Mouse (Mus musculus) G1E (cell line): Measurements from ENCODE around the gene Fcrla. TPM values are rescaled to one million over a fixed set of nuclear protein-coding genes. Genes with fewer than 3 reads are reported as not detected.

ENCODE experiments used
- ATAC-seq: 2 replicates; pipeline ENCODE4 v1.8.0; 2016; ENCODE audit warnings: mild to moderate bottlenecking; ENCODE audit not compliant: insufficient number of reproducible peaks, poor library complexity, low FRiP score, severe bottlenecking; ENCODE audit errors: extremely low read depth
- DNase-seq: peaks from one replicate; pipeline ENCODE4 v3.0.0; 2012; ENCODE audit warnings: low spot score
- H3K27me3 ChIP-seq: 2 replicates; pipeline ENCODE4 v1.6.1; 2012; ENCODE audit warnings: mild to moderate bottlenecking, low read length, inconsistent platforms; ENCODE audit not compliant: insufficient read depth
- H3K36me3 ChIP-seq: replicated peaks from 2 replicates; pipeline ENCODE3; 2012; ENCODE audit warnings: mild to moderate bottlenecking, inconsistent platforms
- H3K4me1 ChIP-seq: 2 replicates; pipeline ENCODE4 v1.6.1; 2012; ENCODE audit warnings: low read depth, low read length, inconsistent platforms, mixed read lengths; ENCODE audit not compliant: insufficient read depth
- H3K4me3 ChIP-seq: 2 replicates; pipeline ENCODE4 v1.5.1; 2012; ENCODE audit warnings: low read depth, mild to moderate bottlenecking, inconsistent platforms, low read length, moderate library complexity, mixed read lengths
- H3K9me3 ChIP-seq: replicated peaks from 2 replicates; pipeline ENCODE4 v1.6.1; 2012; ENCODE audit warnings: inconsistent platforms
- CTCF ChIP-seq: IDR thresholded peaks from 2 replicates; pipeline ENCODE4 v1.5.1; 2012; ENCODE audit warnings: low read depth, low read length, inconsistent platforms, mixed read lengths
- GATA1 ChIP-seq: IDR thresholded peaks from 2 replicates; pipeline ENCODE4 v1.6.1; 2012; ENCODE audit warnings: borderline replicate concordance, low read length, inconsistent platforms, mixed read lengths
- GATA2 ChIP-seq: IDR thresholded peaks from 2 replicates; pipeline ENCODE4 v1.6.1; 2012; ENCODE audit warnings: low read depth, low read length, inconsistent platforms, borderline replicate concordance
- POLR2AphosphoS5 ChIP-seq: IDR thresholded peaks from 2 replicates; pipeline ENCODE4 v1.6.1; 2012; ENCODE audit warnings: low read depth, low read length, inconsistent platforms; ENCODE audit not compliant: insufficient replicate concordance
- TAL1 ChIP-seq: conservative IDR thresholded peaks from 2 replicates; pipeline ENCODE4 v1.6.1; 2012; ENCODE audit warnings: low read depth, low read length, inconsistent platforms, mixed read lengths
- polyA plus RNA-seq: library from polyadenylated mRNA; stranded (reverse); fragments of >175 nt; gene quantifications from 2 replicates; pipeline ENCODE4 v1.2.3, GENCODE M21; 2012
- total RNA-seq, 2 experiments: library from RNA; stranded (forward) in 1 of 2; stranded (reverse) in 1 of 2; fragments of 200-1000 nt in 1 of 2; fragments of >200 nt in 1 of 2; fragmentation: Nextera tagmentation in 1 of 2; gene quantifications; 2 replicates each; pipeline ENCODE4 v1.2.3; 2014 to 2017

Fcrla gene
- total and polyA plus RNA-seq, 3 experiments: 0.08 to 0.83 (median 0.38) TPM

- TF ChIP-seq TAL1: no peak
- no peak for TF ChIP-seq GATA1
- TF ChIP-seq GATA2: no peak
- no peak for TF ChIP-seq POLR2AphosphoS5
- no peak for TF ChIP-seq CTCF
- Histone ChIP-seq H3K36me3 (no peaks in the 10 kb centered on the region), H3K9me3 (no peaks in the 10 kb centered on the region; the same call in 1 of the 2 replicates), H3K4me1 (peaks cover 38% of the 10 kb centered on the region), H3K4me3 (no peak overlapping the region), H3K27me3 (0 out of 2 replicates have a peak, but pooled peaks cover 2% of the 10 kb centered on the region)
- ATAC-seq (peak; percentile 80), DNase-seq (peak; percentile 39)
Measured at GRCm38 (mm10) chr1:170934383-170934782, 7.0 kb upstream of the Fcrla start.

GRCm38 (mm10) chr1:170933940-170934339, 6.6 kb upstream of the Fcrla start:
- DNase-seq (no peak), ATAC-seq (no peak)
- H3K4me3 ChIP-seq: no peak overlapping the region
- no peaks in the 10 kb centered on the region for H3K36me3 ChIP-seq
- H3K4me1 ChIP-seq: peaks cover 38% of the 10 kb centered on the region
- H3K9me3 ChIP-seq: no peaks in the 10 kb centered on the region; the same call in 1 of the 2 replicates
- H3K27me3 ChIP-seq: 0 out of 2 replicates have a peak, but pooled peaks cover 2% of the 10 kb centered on the region
- TF ChIP-seq GATA2: no peak
- no peak for TF ChIP-seq GATA1
- no peak for TF ChIP-seq POLR2AphosphoS5
- no peak for TF ChIP-seq TAL1
- TF ChIP-seq CTCF: no peak

- no peak for ATAC-seq
- H3K4me1 ChIP-seq: peaks cover 37% of the 10 kb centered on the region
- H3K4me3 ChIP-seq: no peak overlapping the region
- TF ChIP-seq CTCF: no peak
- no peak for TF ChIP-seq TAL1
- no peak for TF ChIP-seq GATA2
- TF ChIP-seq GATA1: no peak
- no peak for TF ChIP-seq POLR2AphosphoS5
- no peaks in the 10 kb centered on the region; the same call in 1 of the 2 replicates for H3K9me3 ChIP-seq
- H3K36me3 ChIP-seq: no peaks in the 10 kb centered on the region
- DNase-seq: no peak
- 0 out of 2 replicates have a peak, but pooled peaks cover 2% of the 10 kb centered on the region for H3K27me3 ChIP-seq
Measured at GRCm38 (mm10) chr1:170933386-170933920, 6.1 kb upstream of the Fcrla start.

GRCm38 (mm10) chr1:170932043-170932442, 4.7 kb upstream of the Fcrla start:
- 0 out of 2 replicates have a peak, but pooled peaks cover 2% of the 10 kb centered on the region for H3K27me3 ChIP-seq
- ATAC-seq: no peak
- H3K36me3 ChIP-seq: no peaks in the 10 kb centered on the region
- no peak overlapping the region for H3K4me3 ChIP-seq
- H3K4me1 ChIP-seq: peaks cover 38% of the 10 kb centered on the region
- TF ChIP-seq GATA1 (no peak), GATA2 (no peak), POLR2AphosphoS5 (no peak), CTCF (no peak), TAL1 (no peak)
- no peaks in the 10 kb centered on the region; the same call in 1 of the 2 replicates for H3K9me3 ChIP-seq
- no peak for DNase-seq

- ATAC-seq (no peak), DNase-seq (no peak)
- TF ChIP-seq TAL1: no peak
- TF ChIP-seq CTCF: no peak
- no peak for TF ChIP-seq POLR2AphosphoS5
- no peak for TF ChIP-seq GATA2
- TF ChIP-seq GATA1: no peak
- Histone ChIP-seq H3K9me3 (no peaks in the 10 kb centered on the region), H3K4me3 (no peak overlapping the region), H3K4me1 (peaks cover 26% of the 10 kb centered on the region), H3K36me3 (no peaks in the 10 kb centered on the region), H3K27me3 (0 out of 2 replicates have a peak, but pooled peaks cover 2% of the 10 kb centered on the region)
Measured at GRCm38 (mm10) chr1:170929245-170929644, 1.9 kb upstream of the Fcrla start.

- ATAC-seq: no peak
- no peak for TF ChIP-seq TAL1
- no peak for TF ChIP-seq GATA2
Measured at GRCm38 (mm10) chr1:170928467-170928866, 1.1 kb upstream of the Fcrla start.

GRCm38 (mm10) chr1:170926941-170927340, 442 bp downstream of the Fcrla start:
- peaks cover 23% of the 10 kb centered on the region for H3K4me1 ChIP-seq

More at GRCm38 (mm10) chr1:170928467-170928866, 1.1 kb upstream of the Fcrla start:
- Histone ChIP-seq H3K36me3 (no peaks in the 10 kb centered on the region), H3K27me3 (0 out of 2 replicates have a peak, but pooled peaks cover 2% of the 10 kb centered on the region), H3K4me1 (peaks cover 26% of the 10 kb centered on the region), H3K9me3 (no peaks in the 10 kb centered on the region), H3K4me3 (no peak overlapping the region)
- DNase-seq: no peak

More at GRCm38 (mm10) chr1:170926941-170927340, 442 bp downstream of the Fcrla start:
- Histone ChIP-seq H3K27me3 (peaks cover 7% of the 10 kb centered on the region; the same call in 1 of the 2 replicates), H3K36me3 (no peaks in the 10 kb centered on the region), H3K4me3 (no peak overlapping the region), H3K9me3 (no peaks in the 10 kb centered on the region)
- ATAC-seq (no peak), DNase-seq (no peak)
- no peak for TF ChIP-seq POLR2AphosphoS5
- no peak for TF ChIP-seq CTCF
- TF ChIP-seq GATA1: no peak
- no peak for TF ChIP-seq GATA2
- no peak for TF ChIP-seq TAL1
